13 mouse cellular contexts compared by ENCODE assay signal in the genomic region with DNA sequence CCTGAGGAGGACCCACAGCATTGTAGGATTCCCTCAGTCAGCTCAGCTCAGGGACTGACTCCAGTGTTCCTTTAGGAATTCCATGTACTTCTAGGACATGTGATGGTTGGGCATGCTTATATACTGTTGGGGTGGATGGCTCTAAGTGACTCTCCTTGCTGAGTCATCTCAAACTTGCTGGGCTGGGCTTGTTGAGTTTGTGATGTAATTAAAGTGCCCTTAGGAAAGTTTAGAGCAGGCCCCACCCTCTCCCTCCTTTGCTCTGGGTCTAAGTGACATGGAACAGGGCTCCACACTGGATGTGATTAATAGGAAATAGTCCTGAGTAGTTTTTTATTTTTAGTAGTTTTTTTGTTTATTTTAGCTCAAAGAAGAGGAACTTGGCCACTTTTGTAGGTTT. TPM values are rescaled to one million over a fixed set of nuclear protein-coding genes. Genes with fewer than 3 reads are reported as not detected.
DNase-seq lines count a peak whose midpoint lies in the region; ATAC-seq lines count a peak whose summit lies in the region.
"Had no signal": no experiment of that assay in that cellular context is flagged by ENCODE, and none has a peak within 500 bp of the region (broad histone marks: within the 10 kb centered on the region; RNA-seq: fewer than 3 reads in every experiment).

No protein-coding gene starts in this region.

- no peaks in the 10 kb centered on the region for H3K36me3 ChIP-seq in kidney, embryonic 15.5 days
- no peaks in the 10 kb centered on the region for H3K36me3 ChIP-seq in macrophage (ENCODE audit: inconsistent target)
- H3K36me3 ChIP-seq: heart, embryonic 13.5 days had no signal

- no peak overlapping the region for H3K9ac ChIP-seq in kidney, embryonic 15.5 days
- H3K9ac ChIP-seq: forebrain, postnatal 0 days; heart, embryonic 13.5 days had no signal

- peak; percentile 19 to 20 for DNase-seq in kidney, adult 8-10 months
- peak; percentile 49 for DNase-seq in CD4-positive, CD25-positive, alpha-beta regulatory T cell, adult 2 months (ENCODE audit: low read depth, low spot score)
- no peak for DNase-seq in gastrocnemius, postnatal 14 days
- no peak for DNase-seq in frontal cortex, postnatal 14 days (ENCODE audit: low spot score in 2 of 2)
- DNase-seq in thymus, postnatal 0 days (ENCODE audit: low spot score), result no peak
- DNase-seq: embryo, embryonic 11 days; forebrain, postnatal 0 days; liver; retina, postnatal 1 day had no signal

- H3K79me2 ChIP-seq in macrophage (ENCODE audit: inconsistent target), result no peaks in the 10 kb centered on the region

- no peak overlapping the region for H3K4me3 ChIP-seq in kidney, embryonic 15.5 days (replicated peaks)
- H3K4me3 ChIP-seq in macrophage (ENCODE audit: inconsistent target), result no peak overlapping the region
- H3K4me3 ChIP-seq: heart, embryonic 13.5 days had no signal

- H3K4me1 ChIP-seq in kidney, embryonic 15.5 days, result 0 out of 2 replicates have a peak, but pooled peaks cover 2% of the 10 kb centered on the region

- no peak overlapping the region for H3K4me2 ChIP-seq in kidney, embryonic 15.5 days
- H3K4me2 ChIP-seq: heart, embryonic 13.5 days had no signal

- no peaks in the 10 kb centered on the region for H3K27me3 ChIP-seq in kidney, embryonic 15.5 days
- H3K27me3 ChIP-seq: heart, embryonic 13.5 days had no signal

- H3K27ac ChIP-seq in kidney, embryonic 15.5 days, result no peak overlapping the region
- H3K27ac ChIP-seq in macrophage, result peak overlapping the region; percentile 60
- H3K27ac ChIP-seq: heart, embryonic 13.5 days had no signal

- intact Hi-C loops in gastrocnemius, postnatal 14 days (cut with DNase I; ENCODE audit: low total_unique reads), result no loop called here

- H3K9me3 ChIP-seq in kidney, embryonic 15.5 days (replicated peaks), result no peaks in the 10 kb centered on the region
- H3K9me3 ChIP-seq: heart, embryonic 13.5 days had no signal

- ATAC-seq in kidney, embryonic 15.5 days (replicated peaks; ENCODE audit: low FRiP score), result no peak
- peak; percentile 55 for ATAC-seq in common myeloid progenitor, adult 5-6 weeks (replicated peaks; ENCODE audit: low read depth, poor library complexity, severe bottlenecking)
- ATAC-seq: forebrain, postnatal 0 days had no signal

RNA-seq across cellular contexts. Expression of a gene that starts 20.8 kb away (rescaled TPM):
- polyA plus RNA-seq in kidney, embryonic 15.5 days (2015; fragmentation: Nextera tagmentation; extraction: Ambion mirVana), result 76.4 and 83.3 TPM in 2 replicates
- 52.3 and 59.7 TPM in 2 replicates for total RNA-seq in common myeloid progenitor, adult 5-6 weeks (2017)
- 100 to 1,000 TPM in 7 of 26 experiments, 10 to 100 TPM in 19; 48.1 to 256 (median 70.6) TPM for total RNA-seq in macrophage (2018; cell fraction: chromatin; rRNA removed)
- total RNA-seq in macrophage (2018; cell fraction: cytosol; rRNA removed), result 100 to 1,000 TPM in 1 of 26 experiments, 10 to 100 TPM in 25; 39.8 to 115 (median 52.4) TPM
- total RNA-seq in macrophage (2018; cell fraction: nucleus; rRNA removed), result 100 to 1,000 TPM in 4 of 26 experiments, 10 to 100 TPM in 22; 52.9 to 161 (median 71.6) TPM
- 50.9 to 56.8 TPM (median 56.0 TPM) in 3 replicates for polyA plus RNA-seq in macrophage (2018)
- total RNA-seq in gastrocnemius, postnatal 14 days (2021), result 10 to 100 TPM; 20.9 to 21.3 TPM
- polyA plus RNA-seq in thymus, postnatal 0 days (2015; fragmentation: Nextera tagmentation; extraction: Ambion mirVana), result 75.2 and 75.7 TPM in 2 replicates

RNA-seq across cellular contexts. Expression of a gene that starts 57.1 kb away (rescaled TPM):
- polyA plus RNA-seq in kidney, embryonic 15.5 days (2015; fragmentation: Nextera tagmentation; extraction: Ambion mirVana), result 10.5 and 12.3 TPM in 2 replicates
- not detected in 2 replicates for total RNA-seq in common myeloid progenitor, adult 5-6 weeks (2017)
- total RNA-seq in macrophage (2018; cell fraction: chromatin; rRNA removed), result not detected
- under 1 TPM in 2 of 26 experiments, not detected in 24; 0.50 to 0.78 TPM for total RNA-seq in macrophage (2018; cell fraction: cytosol; rRNA removed)
- total RNA-seq in macrophage (2018; cell fraction: nucleus; rRNA removed), result not detected
- not detected in 3 replicates for polyA plus RNA-seq in macrophage (2018)
- 1 to 10 TPM; 1.3 to 2.5 TPM for total RNA-seq in gastrocnemius, postnatal 14 days (2021)
- 7.6 and 10.0 TPM in 2 replicates for polyA plus RNA-seq in thymus, postnatal 0 days (2015; fragmentation: Nextera tagmentation; extraction: Ambion mirVana)
- total RNA-seq: forebrain, postnatal 0 days had no signal

Comparison
In these comparisons a context has a peak if more than half of its experiments do, and no peak if none do; other contexts are left out.
1. DNase-seq: peak in kidney, adult 8-10 months (2 of 2) and CD4-positive, CD25-positive, alpha-beta regulatory T cell, adult 2 months (single experiment); none in gastrocnemius, postnatal 14 days (single experiment), frontal cortex, postnatal 14 days (0 of 2) and thymus, postnatal 0 days (single experiment).